Mouse (Mus musculus): Measurements from ENCODE around the gene Gm10382.

- TF ChIP-seq CTCF (IDR thresholded peaks at IDR 0.05; ENCODE audit: control insufficient read depth, insufficient read depth, insufficient read length) (peak; percentile 39), MYOD1 (IDR thresholded peaks at IDR 0.05; ENCODE audit: control insufficient read depth, insufficient read length, low read depth) (no peak), USF1 (IDR thresholded peaks at IDR 0.05; ENCODE audit: low read depth) (no peak), CEBPB (IDR thresholded peaks at IDR 0.05; ENCODE audit: low read depth) (no peak)
These were observed 40.6 kb upstream of the Gm10382 start for GRCm38 (mm10) chr5:125348487-125348886.
